Mouse (Mus musculus): ENCODE data around the gene Mrgprf.

The Mrgprf gene

GRCm38 (mm10) chr7:145335616-145336332 lies 35.1 kb downstream of the Mrgprf start:
- DNase-seq (ENCODE audit: low read depth, low spot score), result no peak

GRCm38 (mm10) chr7:145337889-145338288 lies 37.3 kb downstream of the Mrgprf start:
- no peak for DNase-seq (ENCODE audit: low read depth, low spot score)

GRCm38 (mm10) chr7:145340248-145340904 lies 39.7 kb downstream of the Mrgprf start:
- DNase-seq (ENCODE audit: low read depth, low spot score), result no peak

Measured in CD4-positive helper T cell, adult 2 months (primary cell).